Mouse (Mus musculus) erythroblast, embryonic 14.5 days (primary cell): Measurements from ENCODE around the gene Rgs3. TPM values are rescaled to one million over a fixed set of nuclear protein-coding genes. Genes with fewer than 3 reads are reported as not detected.

Experiments
- H3K27me3 ChIP-seq: 2 replicates; pipeline ENCODE4 v1.6.1; 2012; ENCODE audit warnings: inconsistent platforms; ENCODE audit not compliant: control insufficient read depth
- H3K36me3 ChIP-seq: 2 replicates; pipeline ENCODE4 v1.6.1; 2012; ENCODE audit warnings: mild to moderate bottlenecking, inconsistent platforms; ENCODE audit not compliant: control insufficient read depth
- H3K4me1 ChIP-seq: 2 replicates; pipeline ENCODE4 v1.6.1; 2012; ENCODE audit warnings: inconsistent platforms; ENCODE audit not compliant: control insufficient read depth
- H3K4me3 ChIP-seq: replicated peaks from 2 replicates; pipeline ENCODE3; 2012; ENCODE audit warnings: moderate library complexity, mild to moderate bottlenecking, inconsistent platforms
- H3K9me3 ChIP-seq: 2 replicates; pipeline ENCODE4 v1.6.1; 2012; ENCODE audit warnings: low read length, inconsistent platforms, mixed read lengths; ENCODE audit not compliant: control insufficient read depth
- GATA1 ChIP-seq: IDR thresholded peaks from 2 replicates; pipeline ENCODE4 v1.6.1; 2012; ENCODE audit warnings: low read length, inconsistent platforms, mixed read lengths
- TAL1 ChIP-seq: IDR thresholded peaks from 3 replicates; pipeline ENCODE4 v1.6.1; 2012; ENCODE audit warnings: low read length, inconsistent platforms, mixed read lengths
- polyA plus RNA-seq: library from polyadenylated mRNA; stranded (reverse); fragments of >175 nt; gene quantifications from 2 replicates; pipeline ENCODE4 v1.2.3, GENCODE M21; 2012

The Rgs3 gene
- polyA plus RNA-seq, 1 experiment: 0.13 TPM

DNA sequence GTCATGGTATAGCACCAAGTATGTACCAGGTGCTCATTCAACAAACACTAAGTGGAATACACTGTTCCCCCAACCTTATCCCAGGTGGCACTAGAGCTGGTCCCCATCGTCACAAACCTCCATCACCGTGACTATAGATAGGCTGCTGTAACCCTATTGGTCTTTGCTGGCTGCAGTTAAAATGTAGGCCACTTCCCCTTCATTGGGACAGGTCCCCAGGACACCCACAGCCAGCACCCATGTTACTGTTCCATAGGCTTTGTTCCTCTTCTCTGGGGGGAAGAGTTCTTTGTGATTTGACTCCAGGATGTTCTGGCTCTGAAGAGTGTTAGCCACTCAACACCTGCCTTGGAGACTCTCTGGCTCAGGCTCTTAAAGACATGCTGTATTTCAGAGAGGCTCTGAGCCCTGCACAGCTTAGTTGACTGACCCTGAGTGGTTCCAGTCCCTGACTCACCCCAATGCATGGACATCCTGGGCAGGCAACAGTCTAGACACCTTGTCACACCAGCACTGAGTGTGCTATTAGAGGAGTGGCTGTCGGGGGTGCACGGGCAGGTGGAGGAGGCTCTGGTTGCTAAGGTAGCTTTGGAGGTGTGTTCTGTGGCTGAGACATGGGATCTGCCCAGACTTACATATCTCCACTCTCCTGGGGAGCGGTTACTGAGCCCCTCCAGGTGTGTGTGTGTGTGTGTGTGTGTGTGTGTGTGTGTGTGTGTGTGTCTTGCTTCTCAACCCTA is 94.4 kb downstream of the Rgs3 start:
- no peaks in the 10 kb centered on the region for H3K4me1 ChIP-seq
- no peak for TF ChIP-seq TAL1
- no peak for TF ChIP-seq GATA1
- H3K27me3 ChIP-seq: no peaks in the 10 kb centered on the region
- no peak overlapping the region for H3K4me3 ChIP-seq
- peaks cover 3% of the 10 kb centered on the region; the same call in 1 of the 2 replicates for H3K36me3 ChIP-seq
- H3K9me3 ChIP-seq: no peaks in the 10 kb centered on the region

GRCm38 (mm10) chr4:62659264-62659663 is 99.6 kb downstream of the Rgs3 start:
- Histone ChIP-seq H3K9me3 (no peaks in the 10 kb centered on the region), H3K36me3 (peaks cover 3% of the 10 kb centered on the region; the same call in 1 of the 2 replicates), H3K4me1 (no peaks in the 10 kb centered on the region; the same call in 1 of the 2 replicates), H3K4me3 (no peak overlapping the region), H3K27me3 (no peaks in the 10 kb centered on the region)
- TF ChIP-seq TAL1: no peak
- no peak for TF ChIP-seq GATA1

- Histone ChIP-seq H3K36me3 (peaks cover 3% of the 10 kb centered on the region; the same call in 1 of the 2 replicates), H3K4me3 (no peak overlapping the region), H3K27me3 (no peaks in the 10 kb centered on the region), H3K4me1 (no peaks in the 10 kb centered on the region; the same call in 1 of the 2 replicates), H3K9me3 (no peaks in the 10 kb centered on the region)
- TF ChIP-seq TAL1: no peak
- TF ChIP-seq GATA1: no peak
These were observed 100.4 kb downstream of the Rgs3 start for GRCm38 (mm10) chr4:62659861-62660553.

GRCm38 (mm10) chr4:62660554-62660864 is 100.9 kb downstream of the Rgs3 start:
- Histone ChIP-seq H3K36me3 (peaks cover 3% of the 10 kb centered on the region; the same call in 1 of the 2 replicates), H3K4me1 (no peaks in the 10 kb centered on the region; the same call in 1 of the 2 replicates), H3K27me3 (no peaks in the 10 kb centered on the region), H3K4me3 (no peak overlapping the region), H3K9me3 (no peaks in the 10 kb centered on the region)
- no peak for TF ChIP-seq GATA1
- TF ChIP-seq TAL1: no peak

DNA sequence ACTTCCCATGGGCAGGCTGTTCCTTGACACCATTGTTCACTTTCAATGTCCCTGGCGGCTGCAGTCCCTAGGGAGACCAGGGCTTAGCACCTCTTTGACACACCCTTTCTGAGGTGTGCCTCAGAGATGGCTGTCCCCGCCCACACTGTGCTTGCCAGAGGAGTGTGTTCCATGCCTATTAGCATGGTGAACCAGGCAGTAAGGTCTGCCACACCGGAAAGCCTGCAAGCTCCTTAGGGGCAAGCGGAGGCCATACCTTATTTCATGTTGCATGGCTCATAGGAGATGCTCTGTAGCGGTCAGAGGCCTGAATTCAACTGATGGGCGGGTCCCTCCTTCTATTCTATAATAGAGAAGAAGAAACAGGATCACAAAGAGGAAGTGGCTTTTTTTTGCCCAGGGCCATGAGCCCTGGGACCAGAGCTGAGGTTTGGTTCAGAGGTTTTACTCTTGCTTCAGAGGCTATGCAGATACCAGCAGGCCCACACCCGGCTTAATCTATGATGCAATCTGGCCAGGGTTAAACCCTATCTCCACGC is 101.7 kb downstream of the Rgs3 start:
- Histone ChIP-seq H3K4me1 (no peaks in the 10 kb centered on the region; the same call in 1 of the 2 replicates), H3K36me3 (peaks cover 3% of the 10 kb centered on the region; the same call in 1 of the 2 replicates), H3K9me3 (no peaks in the 10 kb centered on the region), H3K4me3 (no peak overlapping the region), H3K27me3 (no peaks in the 10 kb centered on the region)
- TF ChIP-seq TAL1 (no peak), GATA1 (no peak)

- no peaks in the 10 kb centered on the region for H3K27me3 ChIP-seq
- no peaks in the 10 kb centered on the region; the same call in 1 of the 2 replicates for H3K4me1 ChIP-seq
- no peaks in the 10 kb centered on the region for H3K36me3 ChIP-seq
- no peak overlapping the region for H3K4me3 ChIP-seq
- TF ChIP-seq GATA1: no peak
- TF ChIP-seq TAL1: no peak
- H3K9me3 ChIP-seq: no peaks in the 10 kb centered on the region
These were observed 103.7 kb downstream of the Rgs3 start for GRCm38 (mm10) chr4:62663348-62663747.

DNA sequence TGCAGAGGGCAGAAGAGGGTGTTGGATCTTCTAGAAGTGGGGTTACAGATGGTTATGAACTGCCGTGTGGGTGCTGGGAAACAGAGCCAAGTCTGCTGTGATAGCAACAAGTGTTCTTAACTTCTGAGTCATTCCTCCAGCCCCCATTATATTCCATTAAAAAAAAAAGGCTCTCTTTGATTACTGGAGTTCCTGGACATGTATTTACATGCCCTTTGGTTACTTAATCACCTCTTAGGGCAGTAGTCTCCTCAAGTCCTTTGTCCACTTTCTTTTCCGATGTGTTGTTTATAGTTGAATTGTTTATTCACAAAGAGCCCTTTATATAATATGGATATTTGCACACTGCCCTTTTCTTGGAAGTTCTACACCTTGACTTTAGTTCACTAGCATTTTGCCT is 106.2 kb downstream of the Rgs3 start:
- no peaks in the 10 kb centered on the region for H3K27me3 ChIP-seq
- no peak for TF ChIP-seq TAL1
- no peak for TF ChIP-seq GATA1
- no peak overlapping the region for H3K4me3 ChIP-seq
- H3K36me3 ChIP-seq: no peaks in the 10 kb centered on the region
- no peaks in the 10 kb centered on the region; the same call in 1 of the 2 replicates for H3K4me1 ChIP-seq
- H3K9me3 ChIP-seq: no peaks in the 10 kb centered on the region

- H3K9me3 ChIP-seq: no peaks in the 10 kb centered on the region
- H3K27me3 ChIP-seq: peaks cover 12% of the 10 kb centered on the region
- H3K4me3 ChIP-seq: no peak overlapping the region
- no peaks in the 10 kb centered on the region for H3K36me3 ChIP-seq
- no peaks in the 10 kb centered on the region for H3K4me1 ChIP-seq
- TF ChIP-seq TAL1 (no peak), GATA1 (no peak)
These were observed 109.0 kb downstream of the Rgs3 start for GRCm38 (mm10) chr4:62668666-62669065.
